8 mouse cellular contexts compared by ENCODE assay signal in genomic region chr11:74649095-74649646, GRCm38 (mm10). TPM values are rescaled to one million over a fixed set of nuclear protein-coding genes. Genes with fewer than 3 reads are reported as not detected.
DNase-seq lines count a peak whose midpoint lies in the region; ATAC-seq lines count a peak whose summit lies in the region.

Cluh (plus strand) TSS chr11:74649495.

- H3K36me3 ChIP-seq in lung, embryonic 16.5 days (ENCODE audit: control insufficient read depth, insufficient read depth, low read length), result no peaks in the 10 kb centered on the region

- peaks cover 24% of the 10 kb centered on the region for H3K4me1 ChIP-seq in lung, embryonic 16.5 days (replicated peaks; ENCODE audit: control insufficient read depth, insufficient read depth, low read length)

- no peaks in the 10 kb centered on the region for H3K27me3 ChIP-seq in lung, embryonic 16.5 days (ENCODE audit: control insufficient read depth, insufficient read depth, low read depth, low read length)

- H3K4me2 ChIP-seq in lung, embryonic 16.5 days (ENCODE audit: low read depth, low read length), result peak within 1 kb of the TSS; percentile 78

- DNase-seq in MEL-GATA-1-ER (ENCODE audit: extremely low read depth, low read depth), result peak; percentile 95
- DNase-seq in cerebellum, adult 8-10 months, result peak; percentile 98
- DNase-seq in forelimb bud, embryonic 11.5 days (ENCODE audit: low read depth, low spot score), result peak; percentile 91
- DNase-seq in layer of hippocampus, adult 9-10 months (ENCODE audit: low spot score), result peak; percentile 89
- peak; percentile 95 for DNase-seq in ovary, postnatal 10 days (ENCODE audit: low spot score)
- DNase-seq in thymus, postnatal 10 days (ENCODE audit: low spot score in 2 of 2), result peak; percentile 94 to 96

- WGBS in lung, embryonic 16.5 days, result under 1% methylated on average over 52 of the region's 58 CpGs

- H3K9ac ChIP-seq in lung, embryonic 16.5 days (ENCODE audit: low read length), result peak within 1 kb of the TSS; percentile 86

- no peaks in the 10 kb centered on the region for H3K9me3 ChIP-seq in lung, embryonic 16.5 days (ENCODE audit: control insufficient read depth, low read length)

- H3K27ac ChIP-seq in lung, embryonic 16.5 days (ENCODE audit: low read length), result peak within 1 kb of the TSS; percentile 61

- ATAC-seq in hematopoietic stem cell, adult 5-6 weeks (replicated peaks in 1 of 2; ENCODE audit: insufficient read depth in 1 of 2, low FRiP score in 2 of 2, low TSS enrichment in 1 of 2, low read depth in 1 of 2, poor library complexity in 2 of 2, severe bottlenecking in 2 of 2), result peak; percentile 93 to 95
- peak; percentile 96 for ATAC-seq in lung, embryonic 16.5 days (ENCODE audit: low read depth)

- H3K4me3 ChIP-seq in lung, embryonic 16.5 days (ENCODE audit: low read length), result peak within 1 kb of the TSS; percentile 95

RNA-seq across cellular contexts. Expression of gene Cluh, which starts in this region (rescaled TPM):
- total RNA-seq in hematopoietic stem cell, adult 5-6 weeks (2017), result 27.5 and 30.9 TPM in 2 replicates
- 17.7 and 18.9 TPM in 2 replicates for polyA plus RNA-seq in lung, embryonic 16.5 days (2015; fragmentation: Nextera tagmentation; extraction: Ambion mirVana)

Comparison
In these comparisons a context has a peak if more than half of its experiments do, and no peak if none do; other contexts are left out.
1. Peak in every context shown above with its lines: DNase-seq, ATAC-seq, H3K4me3 ChIP-seq and H3K27ac ChIP-seq.